Mouse (Mus musculus): ENCODE results near the gene Ccsap.

DNA sequence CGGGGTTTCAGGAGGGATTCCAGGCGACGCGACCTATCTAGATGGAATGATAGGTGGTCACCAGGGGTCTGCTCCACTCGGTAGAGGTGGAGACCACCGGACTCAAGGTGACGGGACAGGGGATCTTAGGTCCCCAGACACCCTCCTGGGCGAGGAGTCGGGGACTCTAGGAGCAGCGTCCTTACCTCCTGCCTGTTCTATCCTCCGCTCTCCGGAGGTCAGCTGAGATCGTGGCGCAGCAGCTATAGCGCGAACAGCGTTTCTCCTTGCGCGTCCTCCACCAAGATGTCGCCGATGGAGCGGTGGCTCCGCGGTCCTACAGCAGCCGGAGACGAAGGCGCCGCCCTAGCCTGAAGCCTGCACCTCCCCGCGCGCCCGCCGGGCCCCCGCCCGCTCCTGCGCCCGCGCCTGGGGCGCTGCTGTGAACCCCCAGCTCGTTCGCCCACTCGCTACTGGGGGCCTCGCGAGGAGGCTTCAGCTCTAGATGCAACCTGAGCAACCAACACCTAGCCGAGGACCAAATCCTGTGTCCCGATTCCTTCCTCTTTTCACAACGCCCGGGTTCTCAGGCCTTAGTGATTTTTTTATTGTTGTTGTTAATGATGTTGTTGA is at the start of gene Ccsap:
- no peak for TF ChIP-seq POLR2A (IDR thresholded peaks at IDR 0.05; ENCODE audit: low read depth, low read length)
- TF ChIP-seq CTCF (conservative IDR thresholded peaks at IDR 0.05; ENCODE audit: insufficient read depth, insufficient read length, low read depth, low read length) = no peak
